Mouse (Mus musculus) liver, embryonic 14.5 days (tissue): ENCODE results near the gene Vapb. TPM values are rescaled to one million over a fixed set of nuclear protein-coding genes. Genes with fewer than 3 reads are reported as not detected.

ENCODE experiments used
- ATAC-seq: fragments of 200-750 bp; cut with Nextera tagmentation; 2 replicates; pipeline ENCODE4 v1.8.0; 2017; ENCODE audit warnings: moderate number of reproducible peaks, mild to moderate bottlenecking, moderate library complexity; ENCODE audit not compliant: insufficient read depth
- DNase-seq, 3 experiments: peaks; one replicate each; pipeline ENCODE4 v3.0.0-alpha.2; 2012 to 2013; ENCODE audit warnings: low read depth in 3 of 3, low spot score in 3 of 3
- H3K27ac ChIP-seq: fragments of 300-500 bp; sonication (generic); 2 replicates; pipeline ENCODE4 v1.5.1; 2014; ENCODE audit warnings: moderate library complexity, mild to moderate bottlenecking, control low read depth, inconsistent platforms
- H3K27me3 ChIP-seq: fragments of 300-500 bp; sonication (generic); 2 replicates; pipeline ENCODE4 v1.6.1; 2014; ENCODE audit warnings: mild to moderate bottlenecking, low read length, moderate library complexity; ENCODE audit not compliant: control insufficient read depth, insufficient read depth
- H3K36me3 ChIP-seq: fragments of 300-500 bp; sonication (generic); replicated peaks from 2 replicates; pipeline ENCODE4 v1.6.1; 2014; ENCODE audit warnings: low read depth; ENCODE audit not compliant: control insufficient read depth, insufficient read depth
- H3K4me1 ChIP-seq, 2 experiments: fragments of 200-500 bp in 1 of 2; fragments of 300-500 bp in 1 of 2; sonication (generic) in 1 of 2; replicated peaks; 2 replicates each; pipeline ENCODE4 v1.6.1; 2012 to 2014; ENCODE audit warnings: antibody characterized with exemption in 1 of 2, inconsistent platforms in 1 of 2, low read length in 1 of 2; ENCODE audit not compliant: control insufficient read depth in 2 of 2, insufficient read depth in 2 of 2
- H3K4me2 ChIP-seq: fragments of 300-500 bp; sonication (generic); 2 replicates; pipeline ENCODE4 v1.6.1; 2014; ENCODE audit warnings: low read depth, mild to moderate bottlenecking, control low read depth, moderate library complexity
- H3K4me3 ChIP-seq, 2 experiments: fragments of 200-500 bp in 1 of 2; fragments of 300-500 bp in 1 of 2; sonication (generic) in 1 of 2; 2 replicates each; pipeline ENCODE4 v1.5.1; 2012 to 2014; ENCODE audit warnings: low read depth in 2 of 2, low read length in 2 of 2, mild to moderate bottlenecking in 2 of 2, control low read depth in 1 of 2, inconsistent platforms in 1 of 2, moderate library complexity in 1 of 2; ENCODE audit not compliant: insufficient read depth in 1 of 2
- H3K9ac ChIP-seq: fragments of 300-500 bp; sonication (generic); replicated peaks from 2 replicates; pipeline ENCODE4 v1.6.1; 2014; ENCODE audit warnings: mild to moderate bottlenecking, control low read depth, moderate library complexity
- H3K9me3 ChIP-seq: fragments of 300-500 bp; sonication (generic); 2 replicates; pipeline ENCODE4 v1.6.1; 2016; ENCODE audit warnings: low read length, mixed read lengths; ENCODE audit not compliant: control insufficient read depth
- CTCF ChIP-seq: IDR thresholded peaks from 2 replicates; pipeline ENCODE4 v1.5.1; 2016; ENCODE audit warnings: antibody characterized with exemption, low read depth, control low read depth
- EP300 ChIP-seq: IDR thresholded peaks from 2 replicates; pipeline ENCODE4 v1.6.1; 2016; ENCODE audit warnings: antibody characterized with exemption, low read depth
- WGBS: fragments of 180-500 bp; shearing (Covaris S2); extraction: QIAGEN DNeasy Blood & Tissue Kit; methylation state at CpG from one replicate; pipeline ENCODE4 v1.1.7; 2014; ENCODE audit not compliant: insufficient replicate concordance; 5-methylcytosine and 5-hydroxymethylcytosine counted together
- polyA plus RNA-seq, 2 experiments: library from polyadenylated mRNA; depleted of rRNA in 1 of 2; stranded (reverse) in 1 of 2; unstranded in 1 of 2; fragments of >200 nt; fragmentation: Nextera tagmentation in 1 of 2; extraction: Ambion mirVana in 1 of 2; gene quantifications; 2 replicates each; pipeline versions ENCODE4 v1.2.1 to v1.2.3; 2012 to 2014

The Vapb gene
- polyA plus RNA-seq, 2 experiments = 5.8 to 8.3 TPM

GRCm38 (mm10) chr2:173722251-173722857, 15.0 kb upstream of the Vapb start:
- Histone ChIP-seq H3K27me3 (no peaks in the 10 kb centered on the region), H3K9ac (no peak overlapping the region), H3K27ac (no peak overlapping the region), H3K4me1 (no peaks in the 10 kb centered on the region), H3K9me3 (no peaks in the 10 kb centered on the region), H3K4me2 (no peak overlapping the region), H3K4me3 (no peak overlapping the region), H3K36me3 (no peaks in the 10 kb centered on the region)
- TF ChIP-seq EP300 (no peak), CTCF (no peak)
- ATAC-seq = no peak
- DNase-seq = no peak
- 56% methylated on average over 11 of the region's 11 CpGs for WGBS

- no peak for TF ChIP-seq CTCF
- TF ChIP-seq EP300 = no peak
- DNase-seq = no peak
These were observed 12.9 kb upstream of the Vapb start for GRCm38 (mm10) chr2:173724382-173724781.

GRCm38 (mm10) chr2:173724940-173725807, 12.1 kb upstream of the Vapb start:
- Histone ChIP-seq H3K9ac (no peak overlapping the region), H3K4me1 (peaks cover 0 to under 1% of the 10 kb centered on the region in 2 experiments; a peak in 1 of 4 replicates), H3K27me3 (no peaks in the 10 kb centered on the region), H3K27ac (no peak overlapping the region), H3K4me2 (no peak overlapping the region), H3K36me3 (no peaks in the 10 kb centered on the region), H3K9me3 (no peaks in the 10 kb centered on the region), H3K4me3 (no peak overlapping the region)
- ATAC-seq = no peak
- TF ChIP-seq EP300 (no peak), CTCF (no peak)
- WGBS = 69% methylated on average over 15 of the region's 15 CpGs
- no peak for DNase-seq

More at GRCm38 (mm10) chr2:173724382-173724781, 12.9 kb upstream of the Vapb start:
- WGBS = 53% methylated on average over 14 of the region's 14 CpGs
- Histone ChIP-seq H3K27me3 (no peaks in the 10 kb centered on the region), H3K4me2 (no peak overlapping the region), H3K27ac (no peak overlapping the region), H3K36me3 (no peaks in the 10 kb centered on the region), H3K9ac (no peak overlapping the region), H3K4me3 (no peak overlapping the region), H3K4me1 (no peaks in the 10 kb centered on the region), H3K9me3 (no peaks in the 10 kb centered on the region)
- ATAC-seq = no peak

- no peak for TF ChIP-seq CTCF
- WGBS = 47% methylated on average over 4 of the region's 4 CpGs
- H3K4me2 ChIP-seq = no peak overlapping the region
- H3K9me3 ChIP-seq = no peaks in the 10 kb centered on the region
- no peak for DNase-seq
- no peak overlapping the region for H3K4me3 ChIP-seq
- no peaks in the 10 kb centered on the region for H3K27me3 ChIP-seq
- H3K36me3 ChIP-seq = no peaks in the 10 kb centered on the region
- H3K9ac ChIP-seq = no peak overlapping the region
- peaks cover 0 to 2% of the 10 kb centered on the region in 2 experiments; a peak in 1 of 4 replicates for H3K4me1 ChIP-seq
- no peak overlapping the region for H3K27ac ChIP-seq
- ATAC-seq = no peak
These were observed 11.5 kb upstream of the Vapb start for GRCm38 (mm10) chr2:173725819-173726218.

- no peak for ATAC-seq
- no peak for DNase-seq
- Histone ChIP-seq H3K4me3 (no peak overlapping the region), H3K4me1 (peaks cover 0 to 2% of the 10 kb centered on the region in 2 experiments; a peak in 1 of 4 replicates), H3K27me3 (no peaks in the 10 kb centered on the region), H3K9me3 (no peaks in the 10 kb centered on the region), H3K4me2 (no peak overlapping the region), H3K27ac (no peak overlapping the region), H3K36me3 (no peaks in the 10 kb centered on the region), H3K9ac (no peak overlapping the region)
- WGBS = 39% methylated on average over 9 of the region's 9 CpGs
- no peak for TF ChIP-seq CTCF
- TF ChIP-seq EP300 = no peak
These were observed 6.8 kb upstream of the Vapb start for GRCm38 (mm10) chr2:173730444-173730966.
